Mouse (Mus musculus) ES-Bruce4 (cell line): ENCODE results near the gene Sst.

Source experiments
- CTCF ChIP-seq: IDR thresholded peaks from one replicate; pipeline ENCODE4 v1.8.1; 2011; ENCODE audit warnings: low read depth, low read length
- POLR2A ChIP-seq: IDR thresholded peaks from one replicate; pipeline ENCODE4 v1.8.1; 2011; ENCODE audit warnings: low read length; ENCODE audit not compliant: insufficient read depth

GRCm38 (mm10) chr16:23901411-23901810 is 10.7 kb upstream of the Sst start:
- TF ChIP-seq POLR2A = no peak
- TF ChIP-seq CTCF = no peak
